Comparison of ENCODE assay signal across 10 mouse cellular contexts in genomic region chr1:176818763-176819162, GRCm38 (mm10). TPM values are rescaled to one million over a fixed set of nuclear protein-coding genes. Genes with fewer than 3 reads are reported as not detected.
A peak's percentile ranks its signal among the peaks of the same experiment; 100 is the strongest.
DNase-seq lines count a peak whose midpoint lies in the region; ATAC-seq and TF ChIP-seq lines count a peak whose summit lies in the region.
"Had no signal": no experiment of that assay in that cellular context is flagged by ENCODE, and none has a peak within 500 bp of the region (broad histone marks: within the 10 kb centered on the region; RNA-seq: fewer than 3 reads in every experiment).

No protein-coding gene starts in this region.

- no peak for TF ChIP-seq POLR2A in myocyte (IDR thresholded peaks at IDR 0.05; ENCODE audit: insufficient read length, low read depth)

- no peak overlapping the region for H3ac ChIP-seq in myocyte (ENCODE audit: control insufficient read depth, insufficient read length)

- H3K4me3 ChIP-seq in liver, embryonic 12.5 days: no peak overlapping the region
- no peak overlapping the region for H3K4me3 ChIP-seq in myocyte

- no peak for DNase-seq in liver
- peak; percentile 84 for DNase-seq in fibroblast of lung, adult 2 months (ENCODE audit: low read depth)
- DNase-seq in kidney, adult 9 months: peak; percentile 71
- no peak for DNase-seq in cerebellum, postnatal 4 days (ENCODE audit: low spot score in 2 of 2)
- no peak for DNase-seq in layer of hippocampus, postnatal 14 days (ENCODE audit: low spot score in 2 of 2)
- DNase-seq in B cell, adult 2 months: no peak
- DNase-seq: thymus, postnatal 36 days had no signal

- no peak for ATAC-seq in liver, embryonic 12.5 days
- ATAC-seq: hindbrain, embryonic 16.5 days had no signal

- 0 out of 2 replicates have a peak overlapping the region, but pooled peaks have one; percentile 38 for H3K27ac ChIP-seq in liver, embryonic 12.5 days

- 0 out of 2 replicates have a peak, but pooled peaks cover 6% of the 10 kb centered on the region for H3K27me3 ChIP-seq in liver, embryonic 12.5 days (replicated peaks)
- no peaks in the 10 kb centered on the region for H3K27me3 ChIP-seq in myocyte (ENCODE audit: control insufficient read depth, insufficient read depth, insufficient read length)

- peaks cover 56% of the 10 kb centered on the region for H3K4me1 ChIP-seq in liver, embryonic 12.5 days

- H3K4me2 ChIP-seq in liver, embryonic 12.5 days: no peak overlapping the region
- H3K4me2 ChIP-seq in myocyte (ENCODE audit: low read depth): peak overlapping the region; percentile 68

- no peaks in the 10 kb centered on the region for H3K9me3 ChIP-seq in liver, embryonic 12.5 days (replicated peaks)

- no peaks in the 10 kb centered on the region for H3K36me3 ChIP-seq in liver, embryonic 12.5 days
- no peaks in the 10 kb centered on the region for H3K36me3 ChIP-seq in myocyte (ENCODE audit: control insufficient read depth, insufficient read depth)

- 48% methylated on average over 6 of the region's 6 CpGs for WGBS in liver, embryonic 12.5 days (ENCODE audit: insufficient replicate concordance)

- H3K79me2 ChIP-seq in myocyte (ENCODE audit: control insufficient read depth, insufficient read depth): peaks cover 30% of the 10 kb centered on the region

- no peak overlapping the region for H3K9ac ChIP-seq in liver, embryonic 12.5 days

TF ChIP-seq in myocyte, 11 proteins besides CTCF, POLR2A, EP300 and RAD21:
- TF ChIP-seq SRF (IDR thresholded peaks at IDR 0.05; ENCODE audit: control insufficient read depth, insufficient read length, low read depth): no peak
- peak; percentile 88 for TF ChIP-seq CEBPB (IDR thresholded peaks at IDR 0.05; ENCODE audit: insufficient read depth, poor library complexity, severe bottlenecking)
- no peak for TF ChIP-seq MAX (IDR thresholded peaks at IDR 0.05; ENCODE audit: low read depth)
- TF ChIP-seq USF1 (IDR thresholded peaks at IDR 0.05; ENCODE audit: low read depth): no peak
- TF ChIP-seq TCF3 (IDR thresholded peaks at IDR 0.05; ENCODE audit: insufficient read length, low read depth): no peak
- TF ChIP-seq MYOD1 (IDR thresholded peaks at IDR 0.05; ENCODE audit: control insufficient read depth in 1 of 3, insufficient read length in 2 of 3, low read depth in 2 of 3): peak in 2 of 3 experiments; percentile 59 to 77
- no peak for TF ChIP-seq MYOG (IDR thresholded peaks at IDR 0.05; ENCODE audit: control insufficient read depth in 1 of 3, insufficient read depth in 1 of 3, insufficient read length in 2 of 3, low read depth in 2 of 3)
- TF ChIP-seq POLR2AphosphoS2 (IDR thresholded peaks at IDR 0.05; ENCODE audit: insufficient read length, low read depth): no peak

RNA-seq across cellular contexts. Expression of gene Sdccag8, which starts 4.3 kb away (rescaled TPM):
- 6.4 and 6.7 TPM in 2 replicates for polyA plus RNA-seq in liver, embryonic 12.5 days (2016; fragmentation: Nextera tagmentation; extraction: Ambion mirVana)
- polyA plus RNA-seq in myocyte (2012; fragmentation: generic; extraction: Trizol): 8.4 TPM
- 10 to 100 TPM; 11.0 to 13.8 TPM for total RNA-seq in layer of hippocampus, postnatal 14 days (2021)

RNA-seq across cellular contexts. Expression of gene Cep170, which starts 4.9 kb away (rescaled TPM):
- polyA plus RNA-seq in liver, embryonic 12.5 days (2016; fragmentation: Nextera tagmentation; extraction: Ambion mirVana): 9.4 and 11.5 TPM in 2 replicates
- 15.4 TPM for polyA plus RNA-seq in myocyte (2012; fragmentation: generic; extraction: Trizol)
- 100 to 1,000 TPM; 115 to 139 TPM for total RNA-seq in layer of hippocampus, postnatal 14 days (2021)

Comparison
In these comparisons a context has a peak if more than half of its experiments do, and no peak if none do; other contexts are left out.
1. DNase-seq: peak in fibroblast of lung, adult 2 months (single experiment) and kidney, adult 9 months (single experiment); none in liver (single experiment), cerebellum, postnatal 4 days (0 of 2), layer of hippocampus, postnatal 14 days (0 of 2) and B cell, adult 2 months (0 of 2).